Mouse (Mus musculus): ENCODE results near the gene Adamtsl3.

DNA sequence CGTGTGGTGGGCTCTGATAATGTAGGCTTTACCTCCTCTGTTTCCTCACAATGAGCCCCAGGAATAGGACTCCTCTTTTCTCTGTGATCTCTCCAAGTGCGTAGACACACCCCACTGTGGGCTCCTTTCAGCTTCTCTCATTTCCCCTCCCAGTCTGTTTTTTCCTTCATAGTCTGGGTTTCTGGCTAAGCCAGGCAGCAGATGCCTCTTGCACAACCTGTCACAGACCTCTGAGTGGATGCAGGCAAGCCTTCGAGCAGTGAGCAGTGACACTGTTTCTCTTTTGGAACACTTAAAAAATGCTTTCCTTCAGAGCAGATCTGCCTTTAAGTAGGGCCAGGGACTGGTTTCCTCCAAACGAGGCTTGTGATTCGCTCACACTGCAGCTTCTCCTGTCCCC is 24.2 kb downstream of the Adamtsl3 start:
- TF ChIP-seq POLR2A (IDR thresholded peaks at IDR 0.05; ENCODE audit: low read depth, low read length): no peak
- no peak for TF ChIP-seq CTCF (IDR thresholded peaks at IDR 0.05; ENCODE audit: borderline replicate concordance, insufficient read depth, low read length)
